Mouse (Mus musculus): ENCODE data around the gene Ddx58. TPM values are rescaled to one million over a fixed set of nuclear protein-coding genes. Genes with fewer than 3 reads are reported as not detected.

The Ddx58 gene
- polyA plus RNA-seq (2015; fragmentation: Nextera tagmentation; extraction: Ambion mirVana), result 8.6 and 9.5 TPM in 2 replicates

DNA sequence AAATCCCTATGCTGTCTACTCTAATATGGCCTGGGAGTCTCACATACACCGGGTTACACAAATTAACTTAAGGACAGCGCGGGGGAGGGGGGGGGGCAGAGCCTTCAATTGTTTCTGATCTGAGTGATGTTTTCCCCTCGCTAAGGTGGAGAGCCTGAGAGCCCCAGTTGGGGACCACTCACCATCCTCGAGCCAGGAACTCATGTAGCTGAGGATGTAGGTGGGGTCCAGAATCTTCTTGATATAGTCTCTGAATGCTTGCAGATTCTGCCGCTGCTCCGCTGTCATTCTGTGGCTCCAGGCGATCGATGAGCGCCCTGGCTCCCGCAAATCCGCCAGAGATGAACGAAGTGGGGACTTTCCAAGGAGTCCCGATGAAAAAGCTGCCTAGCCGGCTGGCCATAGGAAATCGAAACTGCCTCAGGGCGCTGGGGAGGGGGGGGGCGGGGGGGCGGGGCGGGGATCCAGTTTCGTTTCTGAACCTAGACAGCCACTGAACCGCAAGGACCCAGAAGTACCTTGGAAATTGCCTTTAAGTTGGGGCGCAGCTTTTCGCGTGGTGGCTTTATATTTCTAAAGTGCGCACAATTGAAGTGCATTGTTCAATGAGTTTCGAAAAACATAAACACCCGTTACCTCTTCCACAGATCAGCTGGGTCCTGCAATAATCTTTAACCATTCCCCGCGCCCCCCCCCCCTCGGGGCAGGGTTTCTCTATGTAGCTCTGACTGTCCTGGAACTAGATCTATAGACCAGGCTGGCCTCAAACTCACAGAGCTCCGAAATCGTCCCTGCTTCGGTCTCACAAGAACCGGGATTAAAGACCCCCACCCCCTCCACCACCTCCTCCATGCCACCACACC is at the start of gene Ddx58:
Ddx58 (minus strand) TSS at position 420 of the 863 bp plus-strand sequence.
- WGBS, result 2% methylated on average over 34 of the region's 35 CpGs

GRCm38 (mm10) chr4:40289046-40289445 is 49.4 kb upstream of the Ddx58 start:
- no peak for ATAC-seq (ENCODE audit: insufficient number of reproducible peaks, low FRiP score, low TSS enrichment, low read depth)
- no peak overlapping the region for H3K4me3 ChIP-seq (replicated peaks)
- H3K4me1 ChIP-seq, result no peaks in the 10 kb centered on the region
- no peak overlapping the region for H3K27ac ChIP-seq (replicated peaks)
- no peaks in the 10 kb centered on the region for H3K27me3 ChIP-seq
- WGBS, result 82% methylated on average over 2 of the region's 2 CpGs
- H3K36me3 ChIP-seq, result no peaks in the 10 kb centered on the region
- no peak overlapping the region for H3K4me2 ChIP-seq (replicated peaks)
- no peaks in the 10 kb centered on the region for H3K9me3 ChIP-seq (replicated peaks)
- H3K9ac ChIP-seq, result no peak overlapping the region

More for the DNA sequence above, at the start of gene Ddx58:
- Histone ChIP-seq H3K27ac (replicated peaks) (peak within 1 kb of the TSS; percentile 77), H3K36me3 (no peaks in the 10 kb centered on the region), H3K4me3 (replicated peaks) (peak within 1 kb of the TSS; percentile 61), H3K9ac (peak within 1 kb of the TSS; percentile 33), H3K27me3 (no peaks in the 10 kb centered on the region), H3K9me3 (replicated peaks) (no peaks in the 10 kb centered on the region), H3K4me1 (peaks cover 9% of the 10 kb centered on the region; the same call in 1 of the 2 replicates), H3K4me2 (replicated peaks) (peak within 1 kb of the TSS; percentile 85)
- 0 out of 2 replicates have a peak, but pooled peaks have one; percentile 54 for ATAC-seq (ENCODE audit: insufficient number of reproducible peaks, low FRiP score, low TSS enrichment, low read depth)

- H3K36me3 ChIP-seq, result no peaks in the 10 kb centered on the region
- 77% methylated on average over 6 of the region's 6 CpGs for WGBS
These were observed 47.8 kb upstream of the Ddx58 start for GRCm38 (mm10) chr4:40287415-40287814.

GRCm38 (mm10) chr4:40285582-40285981 is 46.0 kb upstream of the Ddx58 start:
- Histone ChIP-seq H3K9ac (no peak overlapping the region), H3K27ac (replicated peaks) (no peak overlapping the region), H3K4me2 (replicated peaks) (no peak overlapping the region), H3K4me3 (replicated peaks) (no peak overlapping the region), H3K9me3 (replicated peaks) (no peaks in the 10 kb centered on the region), H3K36me3 (no peaks in the 10 kb centered on the region), H3K27me3 (no peaks in the 10 kb centered on the region), H3K4me1 (no peaks in the 10 kb centered on the region)
- no peak for ATAC-seq (ENCODE audit: insufficient number of reproducible peaks, low FRiP score, low TSS enrichment, low read depth)
- WGBS, result 20% methylated on average over 4 of the region's 4 CpGs

More at GRCm38 (mm10) chr4:40287415-40287814, 47.8 kb upstream of the Ddx58 start:
- Histone ChIP-seq H3K27ac (replicated peaks) (no peak overlapping the region), H3K9ac (no peak overlapping the region), H3K4me3 (replicated peaks) (no peak overlapping the region), H3K9me3 (replicated peaks) (no peaks in the 10 kb centered on the region), H3K27me3 (no peaks in the 10 kb centered on the region), H3K4me1 (no peaks in the 10 kb centered on the region), H3K4me2 (replicated peaks) (no peak overlapping the region)
- no peak for ATAC-seq (ENCODE audit: insufficient number of reproducible peaks, low FRiP score, low TSS enrichment, low read depth)

GRCm38 (mm10) chr4:40279276-40279900 is 39.8 kb upstream of the Ddx58 start, which contains the start of gene Ndufb6:
Gene Ndufb6, minus strand, starts transcription at chr4:40279421.
- H3K36me3 ChIP-seq, result peaks cover 19% of the 10 kb centered on the region
- peak within 1 kb of the TSS; percentile 79 for H3K27ac ChIP-seq (replicated peaks)
- WGBS, result 0% methylated on average over 36 of the region's 36 CpGs
- peak; percentile 93 for ATAC-seq (ENCODE audit: insufficient number of reproducible peaks, low FRiP score, low TSS enrichment, low read depth)
- H3K27me3 ChIP-seq, result no peaks in the 10 kb centered on the region
- peaks cover 12% of the 10 kb centered on the region for H3K4me1 ChIP-seq
- peak within 1 kb of the TSS; percentile 95 for H3K4me3 ChIP-seq (replicated peaks)
- peak within 1 kb of the TSS; percentile 90 for H3K9ac ChIP-seq
- H3K4me2 ChIP-seq (replicated peaks), result peak within 1 kb of the TSS; percentile 84
- H3K9me3 ChIP-seq (replicated peaks), result no peaks in the 10 kb centered on the region

GRCm38 (mm10) chr4:40278880-40279275 is 39.2 kb upstream of the Ddx58 start:
- Histone ChIP-seq H3K9me3 (replicated peaks) (no peaks in the 10 kb centered on the region), H3K27ac (replicated peaks) (peak overlapping the region; percentile 79), H3K9ac (peak overlapping the region; percentile 90), H3K4me3 (replicated peaks) (peak overlapping the region; percentile 95), H3K36me3 (peaks cover 19% of the 10 kb centered on the region), H3K4me1 (peaks cover 12% of the 10 kb centered on the region), H3K4me2 (replicated peaks) (peak overlapping the region; percentile 84), H3K27me3 (no peaks in the 10 kb centered on the region)
- ATAC-seq (ENCODE audit: insufficient number of reproducible peaks, low FRiP score, low TSS enrichment, low read depth), result peak; percentile 58
- 0% methylated on average over 21 of the region's 21 CpGs for WGBS

- peak within 1 kb of the TSS; percentile 89 for H3K4me2 ChIP-seq (replicated peaks)
- peak within 1 kb of the TSS; percentile 100 for H3K27ac ChIP-seq (replicated peaks)
- no peaks in the 10 kb centered on the region for H3K9me3 ChIP-seq (replicated peaks)
- H3K4me3 ChIP-seq (replicated peaks), result peak within 1 kb of the TSS; percentile 93
- ATAC-seq (ENCODE audit: insufficient number of reproducible peaks, low FRiP score, low TSS enrichment, low read depth), result peak; percentile 96
- H3K4me1 ChIP-seq, result peaks cover 24% of the 10 kb centered on the region
- H3K27me3 ChIP-seq, result no peaks in the 10 kb centered on the region
- under 1% methylated on average over 38 of the region's 38 CpGs for WGBS
- peak within 1 kb of the TSS; percentile 87 for H3K9ac ChIP-seq
- H3K36me3 ChIP-seq, result peaks cover 21% of the 10 kb centered on the region
These were observed 29.9 kb upstream of the Ddx58 start, which contains the start of the genes Smim27 and Topors for GRCm38 (mm10) chr4:40269430-40270032. Gene Smim27, plus strand, starts transcription at chr4:40269579. Gene Topors, minus strand, starts transcription at chr4:40269850.

DNA sequence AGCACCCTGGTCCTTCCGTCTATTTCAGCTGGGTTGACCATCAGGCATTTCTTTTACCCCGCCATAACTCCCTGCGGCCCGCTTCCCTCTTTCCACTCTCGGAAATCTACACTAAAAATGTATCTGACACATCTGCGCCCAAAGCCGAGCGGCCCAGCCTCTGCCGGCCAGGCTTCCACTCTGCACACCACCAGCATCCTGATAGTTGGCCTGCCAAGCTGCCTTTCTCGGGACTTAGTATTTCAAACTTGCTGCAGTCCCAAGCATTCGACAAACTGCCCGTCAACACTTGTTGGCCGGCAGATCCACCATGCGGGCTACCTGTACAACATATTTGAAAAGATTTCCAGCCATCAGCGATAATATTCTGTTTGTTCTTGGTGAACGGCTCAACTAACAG is 29.2 kb upstream of the Ddx58 start:
- Histone ChIP-seq H3K36me3 (peaks cover 19% of the 10 kb centered on the region), H3K27ac (replicated peaks) (peak overlapping the region; percentile 100), H3K4me3 (replicated peaks) (peak overlapping the region; percentile 93), H3K4me1 (peaks cover 24% of the 10 kb centered on the region), H3K9ac (peak overlapping the region; percentile 87), H3K27me3 (no peaks in the 10 kb centered on the region), H3K9me3 (replicated peaks) (no peaks in the 10 kb centered on the region), H3K4me2 (replicated peaks) (peak overlapping the region; percentile 89)
- no peak for ATAC-seq (ENCODE audit: insufficient number of reproducible peaks, low FRiP score, low TSS enrichment, low read depth)
- whole genome bisulfite sequencing, result under 1% methylated on average over 16 of the region's 16 CpGs

DNA sequence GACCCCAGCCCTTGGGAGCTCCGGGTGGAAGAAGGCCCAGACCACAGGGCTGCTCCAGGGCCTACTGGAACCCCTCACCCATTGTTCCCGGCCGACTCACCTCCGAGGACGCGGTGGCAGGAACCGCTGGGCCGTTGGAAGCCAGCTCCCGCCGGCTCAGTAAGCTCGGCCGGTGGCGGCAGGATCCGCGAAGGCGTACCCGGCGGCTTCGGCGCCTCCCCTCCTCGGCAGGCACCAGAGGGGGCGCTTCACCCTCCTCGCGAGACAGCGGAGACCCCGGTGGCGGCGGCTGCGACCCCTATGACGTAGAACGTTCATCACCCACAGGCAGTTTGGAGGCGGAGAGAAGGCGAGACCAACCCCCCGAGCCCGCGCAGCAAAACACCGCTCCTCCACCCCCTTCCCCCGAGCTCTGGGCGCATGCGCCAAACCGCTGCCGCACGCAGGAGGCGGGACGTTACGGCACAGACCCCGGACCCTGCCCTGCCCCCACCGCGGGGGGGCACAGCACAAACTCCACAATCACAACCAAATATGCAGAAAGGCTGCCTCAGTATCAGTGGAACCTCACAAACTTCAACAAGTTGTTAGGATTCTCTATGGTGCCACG is 28.7 kb upstream of the Ddx58 start:
- peak overlapping the region; percentile 89 for H3K4me2 ChIP-seq (replicated peaks)
- H3K9ac ChIP-seq, result peak overlapping the region; percentile 87
- H3K36me3 ChIP-seq, result peaks cover 19% of the 10 kb centered on the region
- peak overlapping the region; percentile 100 for H3K27ac ChIP-seq (replicated peaks)
- H3K9me3 ChIP-seq (replicated peaks), result no peaks in the 10 kb centered on the region
- no peaks in the 10 kb centered on the region for H3K27me3 ChIP-seq
- peak overlapping the region; percentile 93 for H3K4me3 ChIP-seq (replicated peaks)
- peak; percentile 88 for ATAC-seq (ENCODE audit: insufficient number of reproducible peaks, low FRiP score, low TSS enrichment, low read depth)
- peaks cover 24% of the 10 kb centered on the region for H3K4me1 ChIP-seq
- WGBS, result under 1% methylated on average over 49 of the region's 50 CpGs

GRCm38 (mm10) chr4:40267681-40268080 is 28.1 kb upstream of the Ddx58 start:
- Histone ChIP-seq H3K4me2 (replicated peaks) (peak overlapping the region; percentile 89), H3K4me1 (peaks cover 24% of the 10 kb centered on the region), H3K36me3 (peaks cover 21% of the 10 kb centered on the region), H3K27ac (replicated peaks) (peak overlapping the region; percentile 100), H3K4me3 (replicated peaks) (peak overlapping the region; percentile 93), H3K27me3 (no peaks in the 10 kb centered on the region), H3K9me3 (replicated peaks) (no peaks in the 10 kb centered on the region), H3K9ac (peak overlapping the region; percentile 87)
- WGBS, result 61% methylated on average over 7 of the region's 7 CpGs
- ATAC-seq (ENCODE audit: insufficient number of reproducible peaks, low FRiP score, low TSS enrichment, low read depth), result no peak
